Mouse (Mus musculus) gastrocnemius, postnatal 36 days (tissue): Measurements from ENCODE around the gene Repin1. TPM values are rescaled to one million over a fixed set of nuclear protein-coding genes. Genes with fewer than 3 reads are reported as not detected.

Source experiments
- DNase-seq, 2 experiments: peaks; one replicate each; pipeline ENCODE4 v3.0.0; 2022
- intact Hi-C: fragments of 180-260 bp; cut with DNase I; formaldehyde crosslinking; loops from one replicate; pipeline ENCODE4 v1.15.1; 2025
- total RNA-seq, 2 experiments: library from RNA; stranded (reverse); gene quantifications; 2 replicates each; pipeline ENCODE4 v1.2.3; 2021

Repin1 gene
- total RNA-seq, 2 experiments from 2014 or later, result 19.4 to 29.3 TPM

DNA sequence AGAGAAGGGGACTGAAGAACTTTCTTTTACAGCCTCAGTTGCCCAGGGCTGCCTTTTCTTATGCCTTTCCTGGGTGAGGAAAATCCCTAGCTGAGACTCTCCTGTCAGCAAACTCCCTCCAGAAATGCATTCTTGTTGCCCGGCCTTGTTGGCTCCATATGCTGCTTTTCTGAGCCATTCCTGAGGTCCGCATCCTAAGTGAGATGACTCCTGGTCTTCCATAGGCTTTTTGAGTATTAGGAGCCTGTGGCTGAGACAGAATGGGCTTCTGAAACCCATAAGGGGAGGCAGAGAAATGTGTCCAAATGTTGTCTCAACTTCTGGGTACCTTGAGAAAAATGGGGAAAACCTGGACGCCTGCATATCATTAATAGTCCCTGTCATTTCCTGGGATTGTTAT, 19.7 kb upstream of the Repin1 start:
- intact Hi-C loops, result no loop called here

DNA sequence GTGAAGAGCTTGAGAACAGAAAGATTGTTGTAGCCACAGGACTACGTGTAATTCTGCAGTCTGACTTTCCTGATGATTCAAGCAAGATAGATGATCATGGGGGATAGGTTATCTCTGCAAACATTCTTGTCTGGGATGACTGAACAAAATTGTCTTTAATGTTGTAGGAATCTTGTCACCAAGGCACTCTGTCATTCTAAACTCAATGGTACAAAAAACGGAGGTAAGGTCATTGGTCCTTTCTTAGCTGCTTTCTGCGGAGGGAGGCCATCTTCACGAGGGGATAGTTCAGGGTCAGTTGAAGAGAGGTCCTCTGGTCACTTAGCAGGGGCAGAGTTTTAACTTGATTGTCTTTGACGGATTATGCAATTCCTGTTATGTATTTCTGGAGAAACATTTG, 14.9 kb upstream of the Repin1 start:
- intact Hi-C loops, result no loop called here

More for the DNA sequence above, 19.7 kb upstream of the Repin1 start:
- DNase-seq, result no peak

DNA sequence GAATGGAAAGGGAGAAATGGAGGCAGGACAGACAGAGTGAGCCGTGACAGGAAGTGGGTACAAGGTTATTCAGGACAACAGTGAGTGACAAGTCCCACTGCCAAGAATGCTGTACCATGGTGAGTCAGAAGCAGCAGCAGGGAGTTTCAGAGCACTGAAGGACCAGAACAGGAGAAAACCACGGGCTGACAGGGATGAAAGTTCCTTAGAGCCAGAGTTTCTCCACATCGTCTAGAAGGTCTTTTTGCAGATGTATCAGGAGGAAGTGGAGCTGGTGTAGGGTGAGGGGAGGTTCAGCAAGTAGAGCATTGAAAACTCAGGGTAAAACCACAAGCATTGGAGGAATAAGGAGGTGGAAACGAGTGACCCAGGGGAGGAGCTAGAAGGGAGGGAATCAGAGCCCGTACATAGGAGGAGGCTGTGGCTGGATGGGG, 14.5 kb upstream of the Repin1 start:
- no peak for DNase-seq
- intact Hi-C loops, result no loop called here

More for the DNA sequence above, 14.9 kb upstream of the Repin1 start:
- DNase-seq, result no peak

DNA sequence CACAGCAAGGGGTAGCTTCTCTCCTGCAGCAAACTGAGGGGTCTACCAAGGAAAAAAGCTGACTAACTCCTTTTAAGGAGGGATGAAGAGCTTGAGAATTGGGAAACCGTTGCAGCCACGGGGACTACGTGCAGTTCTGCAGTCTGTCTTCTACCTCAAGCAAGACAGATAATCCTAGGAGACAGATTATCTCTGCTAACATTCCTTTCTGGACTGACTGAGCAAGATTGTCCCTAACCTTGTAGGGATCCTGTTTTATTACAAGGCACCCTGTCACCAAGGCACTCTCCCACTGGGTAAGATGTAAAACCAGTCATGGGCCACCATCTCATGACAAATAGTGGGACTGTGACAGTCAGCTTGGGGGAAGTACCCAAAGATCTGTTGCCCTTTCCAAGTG, 12.4 kb upstream of the Repin1 start:
- intact Hi-C loops, result no loop called here
- no peak for DNase-seq

DNA sequence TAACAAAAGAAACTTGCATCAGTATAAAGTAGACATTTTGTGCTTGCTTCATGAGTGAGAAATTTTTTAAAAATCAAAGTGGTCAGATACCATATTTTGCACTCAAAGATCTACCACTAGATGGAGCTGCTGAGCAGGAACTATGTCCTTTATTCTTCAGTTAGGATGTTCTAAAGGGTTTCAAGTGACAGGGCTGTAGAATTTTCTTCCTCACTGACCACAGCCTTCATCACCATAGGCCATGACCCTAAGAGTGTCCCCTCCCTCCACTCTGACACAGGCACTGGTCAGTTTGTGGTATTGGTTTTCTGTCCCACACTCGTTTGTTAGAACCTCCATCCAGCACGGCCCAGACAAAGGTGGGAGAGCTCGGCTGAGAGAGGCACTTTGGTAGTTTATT, 11.6 kb upstream of the Repin1 start:
- no peak for DNase-seq
- intact Hi-C loops, result loop anchor here (2.0 kb wide), 1 partner anchor 61 kb away; no protein-coding TSS in a partner anchor

DNA sequence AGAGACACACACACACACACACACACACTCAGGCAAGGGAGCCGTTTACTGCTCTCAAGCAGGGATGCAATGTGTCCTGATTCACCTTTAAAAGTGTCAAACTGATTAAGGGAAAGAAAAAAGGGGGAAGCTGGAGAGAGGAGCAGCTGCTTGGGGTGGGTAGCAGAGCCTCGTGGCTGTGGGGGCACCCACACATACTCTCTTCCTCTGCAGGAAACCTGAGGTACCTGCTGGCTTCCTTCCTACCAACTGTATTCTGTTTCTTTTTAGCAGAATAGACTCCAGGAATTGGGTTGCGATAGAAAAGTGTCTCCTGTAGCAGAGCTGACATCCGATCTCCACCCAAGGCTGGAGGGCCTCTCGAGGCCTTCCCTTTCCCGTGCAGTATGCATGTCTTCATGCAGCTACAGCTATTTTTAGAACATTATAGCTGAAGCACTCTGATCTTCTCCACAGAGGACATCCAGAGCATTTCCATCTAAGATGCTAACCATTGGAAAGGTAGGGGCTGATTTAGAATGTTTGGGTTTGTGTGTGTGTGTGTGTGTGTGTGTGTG, 4.4 kb upstream of the Repin1 start, which contains the start of gene Gm45021:
Gm45021 (plus strand) TSS at position 417 of the 557 bp plus-strand sequence.
- DNase-seq, result no peak
- intact Hi-C loops, result loop anchor here (5.0 kb wide), 1 partner anchor 43 kb away; no protein-coding TSS in a partner anchor

DNA sequence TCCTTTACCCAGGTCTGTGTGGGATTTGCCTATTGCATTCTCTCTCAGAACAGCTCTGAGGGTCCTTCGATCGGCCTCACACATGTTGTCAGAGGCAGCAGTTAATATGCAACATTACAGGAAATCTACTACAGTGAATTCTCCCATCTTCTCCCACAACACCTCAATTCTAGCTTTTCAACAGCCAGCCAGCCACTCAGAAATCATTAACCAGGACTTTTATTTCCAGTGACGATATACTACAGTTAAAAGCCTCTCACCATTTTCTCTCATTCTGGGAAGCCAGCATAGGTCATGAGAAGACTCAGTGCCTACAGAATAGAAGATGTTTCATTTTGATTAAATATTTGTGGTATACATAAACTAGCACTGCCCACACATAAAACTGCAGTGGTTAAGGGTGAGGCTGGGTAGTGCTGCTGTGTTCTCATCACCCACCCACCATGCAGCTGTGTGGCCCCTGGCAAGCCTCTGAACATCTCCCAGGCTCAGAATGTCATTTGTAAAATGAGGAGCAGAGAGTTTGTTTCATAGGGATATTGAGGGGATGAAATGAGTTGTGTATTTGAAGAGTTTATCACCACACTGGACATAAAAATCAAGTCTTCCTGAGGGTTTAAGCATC, 2.4 kb upstream of the Repin1 start:
- intact Hi-C loops, result loop anchor here (5.0 kb wide), 1 partner anchor 39 kb away; the partner anchor contains the start of gene Lrrc61
- DNase-seq, result no peak

DNA sequence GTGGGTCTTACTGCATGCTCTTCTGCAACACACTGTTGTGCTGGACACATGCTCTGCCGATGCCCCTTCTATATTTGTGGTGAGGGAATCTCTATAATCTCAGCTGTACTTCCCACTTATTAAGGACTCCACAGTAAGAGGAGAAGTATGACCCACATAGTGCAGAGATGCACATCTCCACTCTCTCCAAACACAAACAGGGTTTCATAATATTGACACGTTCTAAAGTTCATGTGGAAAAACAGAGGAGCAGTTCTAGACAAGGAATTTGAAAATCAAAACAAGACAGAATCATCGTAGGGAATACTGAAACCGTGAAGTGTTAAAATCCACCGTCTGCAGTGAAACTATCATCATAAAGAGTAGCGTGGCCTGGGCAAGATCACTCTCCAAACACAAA, 1.8 kb upstream of the Repin1 start:
- DNase-seq, result no peak
- intact Hi-C loops, result loop anchor here (5.0 kb wide), 1 partner anchor 40 kb away; the partner anchor contains the start of gene Lrrc61

DNA sequence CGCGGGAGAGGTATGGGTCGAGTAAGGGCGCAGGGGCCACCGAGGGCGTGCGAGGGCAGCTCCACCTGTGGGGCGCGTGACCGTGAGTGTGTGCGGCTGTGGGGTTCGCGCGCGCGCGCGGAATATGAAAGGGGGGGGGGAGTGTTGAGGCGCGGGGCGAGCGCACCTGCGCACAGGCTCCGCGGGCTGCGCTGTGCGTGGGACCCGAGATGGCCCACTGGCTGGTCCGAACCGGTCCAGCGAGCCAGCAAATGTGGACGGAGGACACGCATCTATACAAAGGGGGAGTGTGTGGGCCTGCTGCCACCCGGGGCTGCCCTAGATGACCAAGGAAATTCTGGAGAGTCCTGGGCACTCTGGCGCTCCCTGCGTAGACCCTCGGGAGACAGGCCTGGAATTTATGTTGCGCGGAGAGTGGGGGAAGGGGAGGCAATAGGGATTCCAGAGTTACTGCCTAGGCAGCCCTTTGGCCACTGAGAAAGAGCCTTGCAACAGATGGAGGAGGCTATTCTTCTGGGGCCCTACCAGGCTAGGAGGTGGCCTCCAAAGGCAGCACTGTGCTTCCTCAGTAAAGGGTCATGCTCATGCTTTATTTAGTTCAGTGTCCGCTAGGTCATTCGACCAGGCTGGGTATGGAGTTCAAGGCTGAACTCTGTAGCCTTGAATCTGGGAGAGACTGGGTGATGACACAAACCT, 508 bp downstream of the Repin1 start:
- peak in 1 of 2 experiments; percentile 26 for DNase-seq
- intact Hi-C loops, result loop anchor here (5.0 kb wide), 1 partner anchor 42 kb away; the partner anchor contains the start of gene Lrrc61

DNA sequence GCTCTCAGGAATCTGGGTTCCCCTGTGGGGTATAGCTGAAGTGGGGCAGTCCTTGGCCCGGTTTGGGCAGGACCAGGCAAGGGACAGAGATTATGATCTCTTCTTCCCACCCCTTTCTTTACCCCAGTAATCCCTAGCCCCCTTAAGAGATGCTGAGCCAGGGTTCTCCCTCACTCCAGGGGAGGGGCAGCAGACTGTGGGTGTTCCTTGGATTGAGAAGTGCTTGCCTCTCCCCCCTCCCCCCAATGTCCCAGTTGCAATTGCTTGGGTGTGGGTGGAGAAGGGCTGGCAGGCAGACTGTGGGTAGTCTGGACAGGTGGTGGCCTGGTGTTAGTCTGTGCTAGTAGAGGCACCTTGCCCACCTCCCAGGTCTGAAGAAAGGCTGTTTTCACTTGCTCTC, 1.6 kb downstream of the Repin1 start:
- DNase-seq, result no peak
- intact Hi-C loops, result no loop called here

DNA sequence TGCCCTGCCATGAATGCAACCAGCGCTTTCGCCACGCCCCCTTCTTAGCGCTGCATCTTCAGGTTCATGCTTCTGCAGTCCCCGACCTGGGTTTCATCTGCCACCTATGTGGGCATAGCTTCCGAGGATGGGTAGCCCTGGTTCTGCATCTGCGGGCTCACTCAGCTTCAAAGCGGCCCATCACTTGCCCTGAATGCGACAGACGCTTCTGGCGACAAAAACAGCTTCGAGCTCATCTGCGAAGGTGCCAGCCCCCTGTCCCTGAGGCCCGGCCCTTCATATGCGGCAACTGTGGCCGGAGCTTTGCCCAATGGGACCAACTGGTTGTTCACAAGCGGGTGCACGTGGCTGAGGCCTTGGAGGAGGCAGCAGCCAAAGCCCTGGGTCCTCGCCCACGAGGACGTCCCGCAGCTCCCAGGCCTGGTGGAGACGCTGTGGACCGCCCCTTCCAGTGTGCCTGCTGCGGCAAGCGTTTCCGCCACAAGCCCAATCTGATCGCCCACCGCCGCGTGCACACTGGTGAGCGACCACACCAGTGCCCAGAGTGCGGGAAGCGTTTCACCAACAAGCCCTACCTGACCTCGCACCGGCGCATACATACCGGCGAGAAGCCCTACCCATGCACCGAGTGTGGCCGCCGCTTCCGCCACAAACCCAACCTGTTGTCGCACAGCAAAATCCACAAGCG, 3.0 kb downstream of the Repin1 start:
- no peak for DNase-seq
- intact Hi-C loops, result no loop called here

DNA sequence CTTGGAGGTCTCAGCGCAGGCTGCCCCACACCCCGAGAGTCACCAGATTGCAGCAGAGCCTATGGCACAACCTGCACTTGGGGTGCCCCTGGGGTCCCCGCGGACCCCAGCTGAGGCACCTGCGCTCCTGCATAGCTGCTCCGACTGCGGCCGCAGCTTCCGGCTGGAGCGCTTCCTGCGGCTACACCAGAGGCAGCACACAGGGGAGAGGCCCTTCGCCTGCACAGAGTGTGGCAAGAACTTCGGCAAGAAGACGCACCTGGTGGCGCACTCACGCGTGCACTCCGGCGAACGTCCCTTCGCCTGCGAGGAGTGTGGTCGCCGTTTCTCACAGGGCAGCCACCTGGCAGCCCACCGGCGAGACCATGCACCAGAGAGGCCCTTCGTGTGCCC, 3.5 kb downstream of the Repin1 start:
- DNase-seq, result no peak
- intact Hi-C loops, result no loop called here

DNA sequence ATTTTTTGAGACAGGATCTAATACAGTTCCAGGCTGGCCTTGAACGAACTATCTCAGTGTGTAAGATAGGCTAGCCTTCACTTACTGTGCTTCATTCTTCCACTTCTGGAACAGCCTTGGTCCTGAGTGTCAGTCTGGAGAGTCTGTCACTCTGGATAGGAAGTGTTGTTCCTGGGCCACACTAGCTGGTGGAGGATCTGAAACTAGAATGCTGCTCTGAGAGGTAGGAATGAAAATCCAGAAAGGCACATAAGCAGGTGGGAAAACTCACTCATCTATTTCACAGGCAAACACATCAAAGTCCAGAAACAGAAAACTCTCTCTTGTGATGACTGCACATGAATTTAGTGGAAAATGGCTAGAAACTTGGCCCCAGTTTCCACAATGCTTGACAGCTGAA, 6.9 kb downstream of the Repin1 start:
- intact Hi-C loops, result no loop called here
- DNase-seq, result no peak

DNA sequence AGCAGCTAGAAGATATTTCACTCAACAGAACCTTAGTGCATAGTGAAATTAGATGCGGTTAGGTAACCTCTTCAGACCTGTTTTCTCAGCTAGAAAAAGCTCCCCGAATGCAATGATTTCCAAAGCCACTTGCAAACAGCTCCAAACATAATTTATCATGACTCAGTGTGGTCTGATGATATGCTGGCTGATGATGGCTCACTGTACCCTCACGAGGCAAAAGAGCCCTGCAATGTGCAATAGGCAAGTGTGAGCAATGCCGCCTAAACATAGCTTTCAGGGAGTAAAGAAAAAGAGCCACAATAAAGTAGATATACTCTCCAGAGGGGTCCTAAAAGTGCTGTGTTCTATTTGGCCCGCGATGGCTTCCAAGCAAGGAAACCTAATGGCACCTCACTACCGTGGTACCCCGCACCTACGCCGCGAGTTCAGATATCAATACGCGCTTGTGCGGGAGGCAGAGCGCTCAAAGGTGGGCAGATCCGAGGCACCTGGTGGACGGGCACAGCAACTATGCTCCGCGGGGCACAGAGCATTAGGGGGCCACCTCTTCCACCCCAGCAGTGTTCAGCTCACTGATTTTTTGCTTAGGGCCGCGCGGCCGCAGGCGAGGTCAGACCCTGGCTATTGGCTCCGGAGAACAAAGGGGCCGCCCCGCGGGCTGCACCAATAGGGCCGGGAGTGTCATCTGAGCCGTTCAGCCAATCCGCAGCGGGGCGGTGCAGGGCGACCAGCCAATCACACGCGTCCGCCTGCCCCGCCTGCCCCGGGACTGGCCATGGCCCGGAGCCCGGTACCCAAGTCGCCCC, 7.8 kb downstream of the Repin1 start, which contains the start of gene Zfp775:
Zfp775 (plus strand) TSS at position 793 of the 809 bp plus-strand sequence.
- intact Hi-C loops, result no loop called here
- DNase-seq, result peak; percentile 95 to 98

DNA sequence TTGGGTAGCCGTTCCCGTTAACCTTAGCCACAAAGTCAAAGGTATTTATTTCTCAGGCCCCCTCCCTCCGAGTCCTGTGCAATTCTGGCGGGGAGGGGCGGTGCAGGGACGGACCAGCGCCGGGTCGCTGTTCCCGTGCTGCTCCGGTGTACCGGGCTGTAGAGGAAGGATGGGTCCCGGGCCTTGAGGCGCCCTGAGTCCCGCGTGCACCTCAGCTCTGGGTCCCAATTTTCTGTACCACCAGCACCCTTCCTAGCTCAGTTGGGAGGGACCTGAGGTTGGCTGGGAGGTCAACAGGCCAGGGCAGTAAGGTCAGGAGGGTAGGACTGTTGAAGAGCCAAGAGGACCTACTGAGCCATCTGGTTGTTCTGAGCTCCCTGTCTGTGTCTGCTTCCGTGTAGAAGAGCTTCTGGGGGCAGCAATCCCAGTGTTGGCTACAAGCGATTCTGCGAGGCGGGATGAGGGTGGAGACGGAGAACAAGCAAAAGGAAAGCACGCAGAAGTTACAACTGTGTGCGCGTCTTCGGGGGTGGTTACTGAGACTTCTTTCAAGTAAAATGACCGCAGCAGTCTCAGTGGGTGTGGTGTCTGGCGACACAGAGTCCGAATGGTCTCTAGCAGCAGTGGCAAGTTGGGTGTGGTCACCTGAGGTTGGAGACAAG, 8.5 kb downstream of the Repin1 start:
- no peak for DNase-seq
- intact Hi-C loops, result no loop called here

DNA sequence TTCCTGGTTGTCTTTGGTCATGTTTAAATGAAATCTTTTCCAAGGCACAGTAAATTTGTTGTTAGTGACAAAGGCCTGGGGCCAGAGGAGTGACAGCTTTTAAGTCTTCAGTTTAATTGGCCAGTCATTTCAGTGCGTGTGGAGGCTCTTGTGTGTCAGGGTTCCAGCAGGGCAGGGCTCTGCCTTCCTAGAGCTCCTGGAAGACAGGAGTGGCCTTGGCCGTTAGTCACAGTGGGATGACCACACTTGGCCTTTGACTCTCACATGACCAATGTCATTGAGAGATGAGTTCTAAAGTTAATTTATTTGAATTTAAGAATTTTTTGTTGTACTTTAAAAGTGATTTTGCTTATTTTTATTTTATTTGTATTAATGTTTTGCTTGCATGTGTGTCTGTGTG, 14.4 kb downstream of the Repin1 start:
- intact Hi-C loops, result no loop called here
- no peak for DNase-seq

DNA sequence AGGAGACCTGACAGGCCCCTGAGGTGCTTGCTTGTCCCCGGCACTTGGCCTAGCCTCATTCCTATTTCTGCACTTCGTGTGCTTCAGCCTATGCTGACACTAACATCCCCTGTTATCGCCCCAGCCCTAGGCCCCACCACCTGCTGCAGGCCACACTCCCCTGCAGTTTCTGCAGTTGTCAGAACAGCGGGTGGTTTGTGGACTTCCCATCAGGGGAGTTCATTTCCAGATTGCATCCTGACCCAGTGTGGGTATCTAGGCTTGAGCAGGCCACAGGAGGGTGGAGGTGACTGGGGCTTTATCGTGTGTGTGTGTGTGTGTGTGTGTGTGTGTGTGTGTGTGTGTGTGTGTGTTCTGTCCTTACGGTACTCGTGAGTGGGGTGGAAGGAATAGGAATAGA, 15.8 kb downstream of the Repin1 start:
- DNase-seq, result no peak
- intact Hi-C loops, result no loop called here

DNA sequence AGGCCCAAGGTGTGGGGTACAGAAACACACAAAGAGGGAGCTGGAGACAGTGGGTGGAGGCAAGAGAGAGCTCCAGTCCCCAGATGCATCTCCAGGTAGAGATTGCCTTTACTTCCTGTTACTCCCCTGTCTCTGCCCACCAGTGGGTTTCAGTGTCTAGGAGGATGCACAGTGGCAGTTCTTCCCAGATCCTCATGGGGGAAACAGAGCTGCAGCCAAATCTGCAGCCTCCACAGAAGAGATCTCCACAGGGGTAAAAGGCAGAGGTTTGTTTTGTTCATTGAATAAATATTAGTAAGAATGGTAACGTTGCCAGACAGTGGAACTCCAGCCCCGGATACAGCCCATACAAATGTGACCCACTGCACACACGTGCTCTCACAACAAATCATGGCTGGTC, 17.0 kb downstream of the Repin1 start:
- DNase-seq, result no peak
- intact Hi-C loops, result no loop called here

DNA sequence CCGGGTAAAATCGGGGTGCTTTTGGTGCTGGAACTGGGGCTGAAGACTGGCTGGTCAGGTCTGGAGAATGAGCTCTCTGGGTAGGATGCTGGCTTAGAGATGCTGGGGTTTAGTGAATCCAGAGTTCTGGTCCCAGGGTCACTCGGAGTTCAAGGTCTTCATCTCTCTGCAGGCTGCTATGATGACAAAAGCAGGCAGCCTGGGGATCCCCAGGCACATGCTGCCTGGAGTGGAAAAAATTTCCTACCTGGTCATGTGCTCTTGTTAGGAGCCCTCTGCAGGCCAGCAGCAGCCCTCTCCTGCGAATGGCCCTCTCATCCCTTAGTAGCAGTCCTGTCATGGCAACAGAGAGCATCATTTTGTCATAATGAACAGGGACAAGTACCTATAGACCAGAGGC, 19.8 kb downstream of the Repin1 start:
- no peak for DNase-seq
- intact Hi-C loops, result no loop called here

DNA sequence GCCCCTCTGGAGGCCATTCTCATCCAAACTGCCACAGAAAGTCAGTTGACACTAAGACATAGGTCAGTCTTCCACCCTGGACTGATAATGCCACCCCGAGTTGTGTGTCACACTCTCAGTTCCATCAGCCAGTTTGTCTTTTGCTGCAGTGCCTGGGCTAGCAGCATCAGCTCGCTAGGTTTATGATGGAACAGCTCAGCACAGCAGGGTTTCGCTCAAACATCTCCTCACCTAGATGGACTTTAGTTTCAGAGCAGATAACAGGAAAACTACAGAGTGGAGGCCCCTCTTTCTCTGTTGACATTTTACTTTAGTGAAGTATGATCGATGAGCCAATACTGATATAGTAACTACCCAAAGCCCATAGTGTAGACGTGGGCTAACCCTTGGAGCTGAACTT, 21.1 kb downstream of the Repin1 start:
- intact Hi-C loops, result no loop called here
- DNase-seq, result no peak
